Mouse (Mus musculus) limb, embryonic 14.5 days (tissue): ENCODE data around the gene Tcf25. TPM values are rescaled to one million over a fixed set of nuclear protein-coding genes. Genes with fewer than 3 reads are reported as not detected.

Source experiments
- ATAC-seq: fragments of 200-750 bp; cut with Nextera tagmentation; 2 replicates; pipeline ENCODE4 v1.8.0; 2017; ENCODE audit warnings: low read depth, moderate number of reproducible peaks, moderate TSS enrichment; ENCODE audit not compliant: low FRiP score
- DNase-seq: peaks from one replicate; pipeline ENCODE4 v3.0.0-alpha.2; 2015; ENCODE audit warnings: low spot score
- H3K27ac ChIP-seq: fragments of 300-500 bp; sonication (generic); replicated peaks from 2 replicates; pipeline ENCODE4 v1.5.1; 2014; ENCODE audit warnings: low read depth, mild to moderate bottlenecking, low read length, moderate library complexity, mixed read lengths
- H3K27me3 ChIP-seq: fragments of 300-500 bp; sonication (generic); 2 replicates; pipeline ENCODE4 v1.6.1; 2014; ENCODE audit warnings: low read length, mixed read lengths; ENCODE audit not compliant: control insufficient read depth, insufficient read depth
- H3K36me3 ChIP-seq: fragments of 300-500 bp; sonication (generic); 2 replicates; pipeline ENCODE4 v1.6.1; 2014; ENCODE audit warnings: mild to moderate bottlenecking, low read length, moderate library complexity, mixed read lengths; ENCODE audit not compliant: control insufficient read depth, insufficient read depth
- H3K4me1 ChIP-seq: fragments of 300-500 bp; sonication (generic); 2 replicates; pipeline ENCODE4 v1.6.1; 2014; ENCODE audit warnings: antibody characterized with exemption, low read length, mixed read lengths; ENCODE audit not compliant: control insufficient read depth, insufficient read depth
- H3K4me2 ChIP-seq: fragments of 300-500 bp; sonication (generic); replicated peaks from 2 replicates; pipeline ENCODE4 v1.6.1; 2014; ENCODE audit warnings: low read depth, mild to moderate bottlenecking, low read length, moderate library complexity; ENCODE audit not compliant: severe bottlenecking
- H3K4me3 ChIP-seq: fragments of 300-500 bp; sonication (generic); replicated peaks from 2 replicates; pipeline ENCODE4 v1.5.1; 2014; ENCODE audit warnings: low read length
- H3K9ac ChIP-seq: fragments of 300-500 bp; sonication (generic); 2 replicates; pipeline ENCODE4 v1.6.1; 2014; ENCODE audit warnings: mild to moderate bottlenecking, low read depth, low read length, moderate library complexity; ENCODE audit not compliant: severe bottlenecking
- H3K9me3 ChIP-seq: fragments of 300-500 bp; sonication (generic); 2 replicates; pipeline ENCODE4 v1.6.1; 2016; ENCODE audit warnings: low read length; ENCODE audit not compliant: control insufficient read depth
- POLR2A ChIP-seq: fragments of 200-500 bp; IDR thresholded peaks from 2 replicates; pipeline ENCODE4 v1.8.0; 2012; ENCODE audit warnings: inconsistent platforms, mild to moderate bottlenecking, moderate library complexity, borderline replicate concordance; ENCODE audit not compliant: insufficient read depth, insufficient read length; ENCODE audit errors: extremely low read depth
- WGBS: fragments of 180-500 bp; shearing (Covaris S2); extraction: QIAGEN DNeasy Blood & Tissue Kit; methylation state at CpG from one replicate; pipeline ENCODE4 v1.1.7; 2014; 5-methylcytosine and 5-hydroxymethylcytosine counted together
- polyA plus RNA-seq, 2 experiments: library from polyadenylated mRNA; depleted of rRNA in 1 of 2; stranded (reverse) in 1 of 2; unstranded in 1 of 2; fragments of >200 nt; fragmentation: Nextera tagmentation in 1 of 2; extraction: Ambion mirVana in 1 of 2; gene quantifications; 2 replicates each; pipeline versions ENCODE4 v1.2.1 to v1.2.3; 2012 to 2014

The Tcf25 gene
- polyA plus RNA-seq, 2 experiments, result 153 to 193 TPM

- H3K36me3 ChIP-seq, result peaks cover 95% of the 10 kb centered on the region
- no peak overlapping the region for H3K4me3 ChIP-seq
- no peaks in the 10 kb centered on the region for H3K4me1 ChIP-seq
- no peak for ATAC-seq
- no peaks in the 10 kb centered on the region for H3K27me3 ChIP-seq
- H3K9ac ChIP-seq, result no peak overlapping the region
- WGBS, result 73% methylated on average over 9 of the region's 9 CpGs
- DNase-seq, result no peak
- TF ChIP-seq POLR2A, result no peak
- no peak overlapping the region for H3K27ac ChIP-seq
- H3K4me2 ChIP-seq, result no peak overlapping the region
- H3K9me3 ChIP-seq, result no peaks in the 10 kb centered on the region
These were observed 11.5 kb downstream of the Tcf25 start for GRCm38 (mm10) chr8:123384883-123385540.

DNA sequence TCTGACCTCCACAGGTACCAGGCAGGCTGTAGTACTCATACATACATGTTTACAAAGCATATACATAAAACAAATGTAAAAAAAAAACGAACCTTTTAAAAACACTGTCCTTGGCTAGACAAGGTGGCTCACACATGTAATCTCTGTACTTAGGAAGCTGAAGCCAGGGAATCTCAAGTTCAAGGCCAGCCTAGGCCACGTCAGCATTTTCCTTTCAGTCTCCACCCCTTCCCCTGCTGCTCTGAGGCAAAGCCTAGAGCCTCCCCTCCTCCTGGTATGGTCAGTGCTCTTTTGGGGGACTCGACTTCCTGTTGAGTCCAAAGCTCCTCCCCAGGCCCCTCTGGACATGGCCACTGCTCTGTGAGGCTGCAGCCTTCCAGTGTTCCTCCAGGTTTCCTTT, 13.5 kb downstream of the Tcf25 start:
- no peak overlapping the region for H3K4me2 ChIP-seq
- DNase-seq (no peak), ATAC-seq (no peak)
- peaks cover 99% of the 10 kb centered on the region for H3K36me3 ChIP-seq
- TF ChIP-seq POLR2A, result no peak
- no peaks in the 10 kb centered on the region for H3K27me3 ChIP-seq
- 92% methylated on average over 3 of the region's 3 CpGs for WGBS
- no peaks in the 10 kb centered on the region for H3K9me3 ChIP-seq
- H3K27ac ChIP-seq, result no peak overlapping the region
- H3K9ac ChIP-seq, result no peak overlapping the region
- H3K4me3 ChIP-seq, result no peak overlapping the region
- H3K4me1 ChIP-seq, result no peaks in the 10 kb centered on the region

GRCm38 (mm10) chr8:123387801-123388200, 14.2 kb downstream of the Tcf25 start:
- TF ChIP-seq POLR2A, result no peak
- Histone ChIP-seq H3K4me2 (no peak overlapping the region), H3K4me3 (no peak overlapping the region), H3K9ac (no peak overlapping the region), H3K27ac (no peak overlapping the region), H3K4me1 (no peaks in the 10 kb centered on the region), H3K36me3 (peaks cover 99% of the 10 kb centered on the region), H3K9me3 (no peaks in the 10 kb centered on the region), H3K27me3 (no peaks in the 10 kb centered on the region)
- ATAC-seq, result no peak
- no peak for DNase-seq
- 94% methylated on average over 8 of the region's 8 CpGs for WGBS

- 94% methylated on average over 7 of the region's 7 CpGs for WGBS
- Histone ChIP-seq H3K9me3 (no peaks in the 10 kb centered on the region), H3K27me3 (no peaks in the 10 kb centered on the region), H3K4me3 (no peak overlapping the region), H3K4me1 (no peaks in the 10 kb centered on the region), H3K9ac (no peak overlapping the region), H3K27ac (no peak overlapping the region), H3K4me2 (no peak overlapping the region), H3K36me3 (peaks cover 99% of the 10 kb centered on the region)
- ATAC-seq (no peak), DNase-seq (no peak)
- no peak for TF ChIP-seq POLR2A
These were observed 15.5 kb downstream of the Tcf25 start for GRCm38 (mm10) chr8:123389026-123389425.

DNA sequence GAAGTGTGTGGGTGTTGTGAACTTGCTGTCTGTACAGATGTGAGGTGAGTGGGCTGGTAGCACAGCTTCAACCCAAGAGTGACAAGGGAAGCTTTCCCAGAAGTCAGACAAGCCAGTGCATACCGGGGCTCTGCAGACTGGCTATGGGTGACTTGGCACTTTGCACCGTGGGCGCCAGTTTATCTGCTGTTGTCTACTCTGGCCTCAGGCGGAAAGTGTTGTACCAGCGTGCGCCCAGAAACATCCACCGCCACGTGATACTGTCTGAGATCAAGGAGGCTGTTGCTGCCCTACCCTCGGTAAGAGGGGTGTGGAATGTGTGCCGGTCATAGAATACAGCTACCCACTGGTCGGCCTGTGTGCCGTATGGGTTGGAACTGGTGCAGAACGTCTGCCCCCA, 24.8 kb downstream of the Tcf25 start:
- DNase-seq (no peak), ATAC-seq (no peak)
- H3K9ac ChIP-seq, result no peak overlapping the region
- peaks cover 96% of the 10 kb centered on the region for H3K36me3 ChIP-seq
- H3K4me1 ChIP-seq, result no peaks in the 10 kb centered on the region
- H3K4me2 ChIP-seq, result no peak overlapping the region
- H3K4me3 ChIP-seq, result no peak overlapping the region
- TF ChIP-seq POLR2A, result no peak
- no peak overlapping the region for H3K27ac ChIP-seq
- no peaks in the 10 kb centered on the region for H3K9me3 ChIP-seq
- 96% methylated on average over 13 of the region's 13 CpGs for WGBS
- H3K27me3 ChIP-seq, result no peaks in the 10 kb centered on the region
